Mouse (Mus musculus) hindbrain, embryonic 14.5 days (tissue): Measurements from ENCODE around the gene Gm973. TPM values are rescaled to one million over a fixed set of nuclear protein-coding genes. Genes with fewer than 3 reads are reported as not detected.

ENCODE experiments used
- ATAC-seq: fragments of 200-750 bp; cut with Nextera tagmentation; 2 replicates; pipeline ENCODE4 v1.8.0; 2017; ENCODE audit warnings: moderate number of reproducible peaks, mild to moderate bottlenecking, moderate TSS enrichment, moderate library complexity; ENCODE audit not compliant: low FRiP score
- DNase-seq: peaks from one replicate; pipeline ENCODE4 v3.0.0-alpha.2; 2015; ENCODE audit warnings: low spot score
- H3K27ac ChIP-seq: fragments of 300-500 bp; sonication (generic); 2 replicates; pipeline ENCODE4 v1.5.1; 2014; ENCODE audit warnings: mild to moderate bottlenecking, moderate library complexity
- H3K27me3 ChIP-seq: fragments of 300-500 bp; sonication (generic); 2 replicates; pipeline ENCODE4 v1.6.1; 2014; ENCODE audit warnings: mild to moderate bottlenecking, low read length, mixed read lengths; ENCODE audit not compliant: control insufficient read depth, insufficient read depth
- H3K36me3 ChIP-seq: fragments of 300-500 bp; sonication (generic); replicated peaks from 2 replicates; pipeline ENCODE4 v1.6.1; 2014; ENCODE audit not compliant: control insufficient read depth, insufficient read depth
- H3K4me1 ChIP-seq: fragments of 300-500 bp; sonication (generic); replicated peaks from 2 replicates; pipeline ENCODE4 v1.6.1; 2014; ENCODE audit warnings: antibody characterized with exemption, low read length, mixed read lengths; ENCODE audit not compliant: control insufficient read depth, insufficient read depth
- H3K4me2 ChIP-seq: fragments of 300-500 bp; sonication (generic); replicated peaks from 2 replicates; pipeline ENCODE4 v1.6.1; 2014; ENCODE audit warnings: mild to moderate bottlenecking, moderate library complexity
- H3K4me3 ChIP-seq: fragments of 300-500 bp; sonication (generic); replicated peaks from 2 replicates; pipeline ENCODE4 v1.5.1; 2014; ENCODE audit warnings: mild to moderate bottlenecking, low read length
- H3K9ac ChIP-seq: fragments of 300-500 bp; sonication (generic); 2 replicates; pipeline ENCODE4 v1.6.1; 2014
- H3K9me3 ChIP-seq: fragments of 300-500 bp; sonication (generic); 2 replicates; pipeline ENCODE4 v1.6.1; 2016; ENCODE audit warnings: low read length; ENCODE audit not compliant: control insufficient read depth
- WGBS: fragments of 180-500 bp; shearing (Covaris S2); extraction: QIAGEN DNeasy Blood & Tissue Kit; methylation state at CpG from one replicate; pipeline ENCODE4 v1.1.7; 2014; 5-methylcytosine and 5-hydroxymethylcytosine counted together
- polyA plus RNA-seq: library from polyadenylated mRNA; unstranded; fragments of >200 nt; fragmentation: Nextera tagmentation; extraction: Ambion mirVana; gene quantifications from 2 replicates; pipeline ENCODE4 v1.2.1, GENCODE M21; 2014

Gene Gm973
- polyA plus RNA-seq, 1 experiment from 2014 or later, result 10.6 TPM

GRCm38 (mm10) chr1:59534976-59535810 lies 19.1 kb downstream of the Gm973 start:
- DNase-seq, result peak; percentile 34
- Histone ChIP-seq H3K4me1 (peaks cover 8% of the 10 kb centered on the region; the same call in 1 of the 2 replicates), H3K4me3 (no peak overlapping the region), H3K36me3 (no peaks in the 10 kb centered on the region), H3K9ac (no peak overlapping the region), H3K4me2 (no peak overlapping the region), H3K27me3 (no peaks in the 10 kb centered on the region), H3K27ac (peak overlapping the region; percentile 66), H3K9me3 (no peaks in the 10 kb centered on the region)
- peak; percentile 86 for ATAC-seq
- WGBS, result 17% methylated on average over 5 of the region's 5 CpGs

GRCm38 (mm10) chr1:59538381-59538780 lies 22.3 kb downstream of the Gm973 start:
- WGBS, result 89% methylated on average over 5 of the region's 5 CpGs
- Histone ChIP-seq H3K9ac (no peak overlapping the region), H3K4me2 (no peak overlapping the region), H3K27me3 (no peaks in the 10 kb centered on the region), H3K9me3 (no peaks in the 10 kb centered on the region), H3K4me3 (no peak overlapping the region), H3K36me3 (no peaks in the 10 kb centered on the region), H3K27ac (no peak overlapping the region), H3K4me1 (peaks cover 8% of the 10 kb centered on the region; the same call in 1 of the 2 replicates)
- no peak for DNase-seq
- no peak for ATAC-seq

GRCm38 (mm10) chr1:59540537-59541148 lies 24.6 kb downstream of the Gm973 start:
- Histone ChIP-seq H3K27me3 (no peaks in the 10 kb centered on the region), H3K36me3 (no peaks in the 10 kb centered on the region), H3K4me3 (no peak overlapping the region), H3K9ac (no peak overlapping the region), H3K27ac (no peak overlapping the region), H3K4me2 (no peak overlapping the region), H3K9me3 (no peaks in the 10 kb centered on the region), H3K4me1 (no peaks in the 10 kb centered on the region)
- ATAC-seq (no peak), DNase-seq (no peak)
- 55% methylated on average over 19 of the region's 19 CpGs for WGBS

GRCm38 (mm10) chr1:59541271-59542020 lies 25.4 kb downstream of the Gm973 start:
- Histone ChIP-seq H3K36me3 (no peaks in the 10 kb centered on the region), H3K4me1 (no peaks in the 10 kb centered on the region), H3K9ac (no peak overlapping the region), H3K4me3 (no peak overlapping the region), H3K9me3 (no peaks in the 10 kb centered on the region), H3K27me3 (no peaks in the 10 kb centered on the region), H3K27ac (no peak overlapping the region), H3K4me2 (no peak overlapping the region)
- ATAC-seq, result no peak
- WGBS, result 82% methylated on average over 16 of the region's 16 CpGs
- no peak for DNase-seq

GRCm38 (mm10) chr1:59542231-59542630 lies 26.2 kb downstream of the Gm973 start:
- ATAC-seq (no peak), DNase-seq (no peak)
- no peaks in the 10 kb centered on the region for H3K4me1 ChIP-seq
- no peaks in the 10 kb centered on the region for H3K36me3 ChIP-seq
- H3K9ac ChIP-seq, result no peak overlapping the region
- WGBS, result 81% methylated on average over 6 of the region's 6 CpGs
- no peaks in the 10 kb centered on the region for H3K9me3 ChIP-seq
- no peak overlapping the region for H3K27ac ChIP-seq
- no peaks in the 10 kb centered on the region for H3K27me3 ChIP-seq
- H3K4me3 ChIP-seq, result no peak overlapping the region
- H3K4me2 ChIP-seq, result no peak overlapping the region

- DNase-seq (no peak), ATAC-seq (no peak)
- no peaks in the 10 kb centered on the region for H3K4me1 ChIP-seq
- H3K36me3 ChIP-seq, result no peaks in the 10 kb centered on the region
- no peak overlapping the region for H3K4me2 ChIP-seq
- no peak overlapping the region for H3K27ac ChIP-seq
- H3K9ac ChIP-seq, result no peak overlapping the region
- H3K4me3 ChIP-seq, result no peak overlapping the region
- no peaks in the 10 kb centered on the region for H3K27me3 ChIP-seq
- no peaks in the 10 kb centered on the region for H3K9me3 ChIP-seq
- 84% methylated on average over 8 of the region's 8 CpGs for WGBS
Observed at GRCm38 (mm10) chr1:59543911-59544310, 27.8 kb downstream of the Gm973 start.

- H3K9me3 ChIP-seq, result no peaks in the 10 kb centered on the region
- no peak overlapping the region for H3K9ac ChIP-seq
Observed at GRCm38 (mm10) chr1:59548486-59548885, 32.4 kb downstream of the Gm973 start.

GRCm38 (mm10) chr1:59549036-59549675 lies 33.1 kb downstream of the Gm973 start:
- no peak overlapping the region for H3K4me3 ChIP-seq
- no peaks in the 10 kb centered on the region for H3K9me3 ChIP-seq
- ATAC-seq (no peak), DNase-seq (no peak)
- H3K27me3 ChIP-seq, result no peaks in the 10 kb centered on the region
- H3K27ac ChIP-seq, result no peak overlapping the region
- no peak overlapping the region for H3K4me2 ChIP-seq
- H3K9ac ChIP-seq, result no peak overlapping the region
- H3K36me3 ChIP-seq, result no peaks in the 10 kb centered on the region
- H3K4me1 ChIP-seq, result peaks cover 4% of the 10 kb centered on the region; the same call in 1 of the 2 replicates
- 62% methylated on average over 7 of the region's 7 CpGs for WGBS

More at GRCm38 (mm10) chr1:59548486-59548885, 32.4 kb downstream of the Gm973 start:
- Histone ChIP-seq H3K36me3 (no peaks in the 10 kb centered on the region), H3K4me1 (0 out of 2 replicates have a peak, but pooled peaks cover under 1% of the 10 kb centered on the region), H3K27ac (no peak overlapping the region), H3K27me3 (no peaks in the 10 kb centered on the region), H3K4me2 (no peak overlapping the region), H3K4me3 (no peak overlapping the region)
- ATAC-seq (no peak), DNase-seq (no peak)
- 76% methylated on average over 5 of the region's 5 CpGs for WGBS

- peaks cover 4% of the 10 kb centered on the region; the same call in 1 of the 2 replicates for H3K4me1 ChIP-seq
- no peak overlapping the region for H3K4me3 ChIP-seq
Observed at GRCm38 (mm10) chr1:59550227-59550626, 34.2 kb downstream of the Gm973 start.

More at GRCm38 (mm10) chr1:59550227-59550626, 34.2 kb downstream of the Gm973 start:
- no peak overlapping the region for H3K27ac ChIP-seq
- no peaks in the 10 kb centered on the region for H3K36me3 ChIP-seq
- H3K27me3 ChIP-seq, result no peaks in the 10 kb centered on the region
- no peak for DNase-seq
- no peak overlapping the region for H3K9ac ChIP-seq
- no peak overlapping the region for H3K4me2 ChIP-seq
- no peaks in the 10 kb centered on the region for H3K9me3 ChIP-seq
- 84% methylated on average over 6 of the region's 6 CpGs for WGBS
- no peak for ATAC-seq
